Mouse (Mus musculus) lung, postnatal 0 days (tissue): ENCODE results near the gene Pdgfa.

Experiments used
- CTCF ChIP-seq: IDR thresholded peaks from 2 replicates; pipeline ENCODE4 v1.5.1; 2016; ENCODE audit warnings: antibody characterized with exemption, mild to moderate bottlenecking
- EP300 ChIP-seq: IDR thresholded peaks from 2 replicates; pipeline ENCODE4 v1.6.1; 2016; ENCODE audit warnings: antibody characterized with exemption, mild to moderate bottlenecking, control low read depth

DNA sequence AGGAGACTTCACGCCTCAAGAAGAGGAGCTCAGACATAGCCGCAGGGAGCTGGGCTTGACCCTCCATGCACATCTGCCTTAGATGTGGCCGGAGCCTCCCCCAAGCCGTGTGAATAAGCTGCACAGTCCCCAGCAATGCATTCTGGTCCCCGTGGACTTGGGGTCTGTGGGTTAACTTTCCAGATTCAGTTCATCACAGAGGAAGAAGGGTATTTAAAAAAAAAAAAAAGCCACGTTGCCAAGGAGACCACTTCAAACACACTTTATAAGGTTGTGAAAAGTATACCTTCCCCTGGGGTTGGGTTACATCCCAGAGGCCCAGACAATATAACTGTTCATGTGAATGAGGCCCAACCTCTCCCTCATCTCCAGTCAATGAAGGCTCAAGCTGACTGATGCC lies 37.6 kb upstream of the Pdgfa start:
- TF ChIP-seq EP300: no peak
- TF ChIP-seq CTCF: no peak
